Mouse (Mus musculus) liver, embryonic 14.5 days (tissue): ENCODE measurements around the gene Itgb6. TPM values are rescaled to one million over a fixed set of nuclear protein-coding genes. Genes with fewer than 3 reads are reported as not detected.
A peak's percentile ranks its signal among the peaks of the same experiment; 100 is the strongest.

Source experiments
- ATAC-seq: fragments of 200-750 bp; cut with Nextera tagmentation; 2 replicates; pipeline ENCODE4 v1.8.0; 2017; ENCODE audit warnings: moderate number of reproducible peaks, mild to moderate bottlenecking, moderate library complexity; ENCODE audit not compliant: insufficient read depth
- DNase-seq, 3 experiments: peaks; one replicate each; pipeline ENCODE4 v3.0.0-alpha.2; 2012 to 2013; ENCODE audit warnings: low read depth in 3 of 3, low spot score in 3 of 3
- H3K27ac ChIP-seq: fragments of 300-500 bp; sonication (generic); 2 replicates; pipeline ENCODE4 v1.5.1; 2014; ENCODE audit warnings: moderate library complexity, mild to moderate bottlenecking, control low read depth, inconsistent platforms
- H3K27me3 ChIP-seq: fragments of 300-500 bp; sonication (generic); 2 replicates; pipeline ENCODE4 v1.6.1; 2014; ENCODE audit warnings: mild to moderate bottlenecking, low read length, moderate library complexity; ENCODE audit not compliant: control insufficient read depth, insufficient read depth
- H3K36me3 ChIP-seq: fragments of 300-500 bp; sonication (generic); replicated peaks from 2 replicates; pipeline ENCODE4 v1.6.1; 2014; ENCODE audit warnings: low read depth; ENCODE audit not compliant: control insufficient read depth, insufficient read depth
- H3K4me1 ChIP-seq, 2 experiments: fragments of 200-500 bp in 1 of 2; fragments of 300-500 bp in 1 of 2; sonication (generic) in 1 of 2; replicated peaks; 2 replicates each; pipeline ENCODE4 v1.6.1; 2012 to 2014; ENCODE audit warnings: antibody characterized with exemption in 1 of 2, inconsistent platforms in 1 of 2, low read length in 1 of 2; ENCODE audit not compliant: control insufficient read depth in 2 of 2, insufficient read depth in 2 of 2
- H3K4me2 ChIP-seq: fragments of 300-500 bp; sonication (generic); 2 replicates; pipeline ENCODE4 v1.6.1; 2014; ENCODE audit warnings: low read depth, mild to moderate bottlenecking, control low read depth, moderate library complexity
- H3K4me3 ChIP-seq, 2 experiments: fragments of 200-500 bp in 1 of 2; fragments of 300-500 bp in 1 of 2; sonication (generic) in 1 of 2; 2 replicates each; pipeline ENCODE4 v1.5.1; 2012 to 2014; ENCODE audit warnings: low read depth in 2 of 2, low read length in 2 of 2, mild to moderate bottlenecking in 2 of 2, control low read depth in 1 of 2, inconsistent platforms in 1 of 2, moderate library complexity in 1 of 2; ENCODE audit not compliant: insufficient read depth in 1 of 2
- H3K9ac ChIP-seq: fragments of 300-500 bp; sonication (generic); replicated peaks from 2 replicates; pipeline ENCODE4 v1.6.1; 2014; ENCODE audit warnings: mild to moderate bottlenecking, control low read depth, moderate library complexity
- H3K9me3 ChIP-seq: fragments of 300-500 bp; sonication (generic); 2 replicates; pipeline ENCODE4 v1.6.1; 2016; ENCODE audit warnings: low read length, mixed read lengths; ENCODE audit not compliant: control insufficient read depth
- CTCF ChIP-seq: IDR thresholded peaks from 2 replicates; pipeline ENCODE4 v1.5.1; 2016; ENCODE audit warnings: antibody characterized with exemption, low read depth, control low read depth
- EP300 ChIP-seq: IDR thresholded peaks from 2 replicates; pipeline ENCODE4 v1.6.1; 2016; ENCODE audit warnings: antibody characterized with exemption, low read depth
- WGBS: fragments of 180-500 bp; shearing (Covaris S2); extraction: QIAGEN DNeasy Blood & Tissue Kit; methylation state at CpG from one replicate; pipeline ENCODE4 v1.1.7; 2014; ENCODE audit not compliant: insufficient replicate concordance; 5-methylcytosine and 5-hydroxymethylcytosine counted together
- polyA plus RNA-seq, 2 experiments: library from polyadenylated mRNA; depleted of rRNA in 1 of 2; stranded (reverse) in 1 of 2; unstranded in 1 of 2; fragments of >200 nt; fragmentation: Nextera tagmentation in 1 of 2; extraction: Ambion mirVana in 1 of 2; gene quantifications; 2 replicates each; pipeline versions ENCODE4 v1.2.1 to v1.2.3; 2012 to 2014

Gene Itgb6
- polyA plus RNA-seq, 2 experiments: 0.02 to 0.05 TPM

- WGBS: 77% methylated on average over 3 of the region's 3 CpGs
- H3K36me3 ChIP-seq: no peaks in the 10 kb centered on the region; the same call in 1 of the 2 replicates
- H3K4me2 ChIP-seq: no peak overlapping the region
- no peaks in the 10 kb centered on the region for H3K9me3 ChIP-seq
- no peaks in the 10 kb centered on the region for H3K27me3 ChIP-seq
- H3K9ac ChIP-seq: no peak overlapping the region
- no peak for TF ChIP-seq EP300
- DNase-seq: no peak
- no peak for ATAC-seq
- no peak overlapping the region for H3K4me3 ChIP-seq
- H3K4me1 ChIP-seq: no peaks in the 10 kb centered on the region
- H3K27ac ChIP-seq: no peak overlapping the region
Measured at GRCm38 (mm10) chr2:60750591-60750990, 28.1 kb upstream of the Itgb6 start.

GRCm38 (mm10) chr2:60748585-60748984, 26.1 kb upstream of the Itgb6 start:
- DNase-seq: no peak

GRCm38 (mm10) chr2:60747590-60747989, 25.1 kb upstream of the Itgb6 start:
- ATAC-seq: no peak
- no peak for DNase-seq
- Histone ChIP-seq H3K4me2 (no peak overlapping the region), H3K4me3 (no peak overlapping the region), H3K36me3 (no peaks in the 10 kb centered on the region; the same call in 1 of the 2 replicates), H3K27me3 (no peaks in the 10 kb centered on the region), H3K9me3 (no peaks in the 10 kb centered on the region), H3K27ac (no peak overlapping the region), H3K9ac (no peak overlapping the region), H3K4me1 (no peaks in the 10 kb centered on the region)
- TF ChIP-seq EP300 (no peak), CTCF (no peak)
- 48% methylated on average over 3 of the region's 3 CpGs for WGBS

More at GRCm38 (mm10) chr2:60748585-60748984, 26.1 kb upstream of the Itgb6 start:
- no peak overlapping the region for H3K27ac ChIP-seq
- no peak overlapping the region for H3K4me2 ChIP-seq
- H3K9ac ChIP-seq: no peak overlapping the region
- TF ChIP-seq EP300 (no peak), CTCF (peak; percentile 38; the same call in 1 of the 2 replicates)
- H3K4me1 ChIP-seq: no peaks in the 10 kb centered on the region
- no peaks in the 10 kb centered on the region; the same call in 1 of the 2 replicates for H3K36me3 ChIP-seq
- no peak overlapping the region for H3K4me3 ChIP-seq
- WGBS: 61% methylated on average over 1 of the region's 1 CpGs
- no peak for ATAC-seq
- H3K9me3 ChIP-seq: no peaks in the 10 kb centered on the region
- H3K27me3 ChIP-seq: no peaks in the 10 kb centered on the region

GRCm38 (mm10) chr2:60744674-60745073, 22.2 kb upstream of the Itgb6 start:
- 68% methylated on average over 3 of the region's 3 CpGs for WGBS
- Histone ChIP-seq H3K4me2 (no peak overlapping the region), H3K27me3 (no peaks in the 10 kb centered on the region), H3K4me3 (no peak overlapping the region), H3K27ac (no peak overlapping the region), H3K4me1 (no peaks in the 10 kb centered on the region), H3K9ac (no peak overlapping the region), H3K9me3 (no peaks in the 10 kb centered on the region), H3K36me3 (no peaks in the 10 kb centered on the region)
- TF ChIP-seq EP300 (no peak), CTCF (no peak)
- ATAC-seq (no peak), DNase-seq (no peak)

GRCm38 (mm10) chr2:60739389-60740137, 17.1 kb upstream of the Itgb6 start:
- 43% methylated on average over 10 of the region's 10 CpGs for WGBS
- Histone ChIP-seq H3K4me3 (no peak overlapping the region), H3K27ac (no peak overlapping the region), H3K4me2 (no peak overlapping the region), H3K27me3 (no peaks in the 10 kb centered on the region), H3K4me1 (no peaks in the 10 kb centered on the region), H3K9ac (no peak overlapping the region), H3K9me3 (no peaks in the 10 kb centered on the region), H3K36me3 (no peaks in the 10 kb centered on the region)
- TF ChIP-seq CTCF (no peak), EP300 (no peak)
- DNase-seq (no peak), ATAC-seq (no peak)
